Mouse (Mus musculus): ENCODE results near the gene Tmem163. TPM values are rescaled to one million over a fixed set of nuclear protein-coding genes. Genes with fewer than 3 reads are reported as not detected.

Tmem163 gene
- polyA plus RNA-seq (2014; fragmentation: Nextera tagmentation; extraction: Ambion mirVana), result 20.4 and 23.2 TPM in 2 replicates

- Histone ChIP-seq H3K4me2 (ENCODE audit: low read length) (peak within 1 kb of the TSS; percentile 98), H3K27me3 (replicated peaks; ENCODE audit: control insufficient read depth, insufficient read depth, low read length) (peaks cover 29% of the 10 kb centered on the region), H3K36me3 (ENCODE audit: control insufficient read depth, insufficient read depth, low read length) (no peaks in the 10 kb centered on the region), H3K9ac (ENCODE audit: low read length) (peak within 1 kb of the TSS; percentile 71; the same call in 1 of the 2 replicates), H3K4me1 (ENCODE audit: control insufficient read depth, insufficient read depth, low read length) (peaks cover 5% of the 10 kb centered on the region; the same call in 1 of the 2 replicates), H3K9me3 (replicated peaks; ENCODE audit: control insufficient read depth, low read length) (no peaks in the 10 kb centered on the region), H3K4me3 (ENCODE audit: low read depth, low read length) (peak within 1 kb of the TSS; percentile 55), H3K27ac (ENCODE audit: low read depth, low read length) (no peak within 1 kb of the TSS)
- peak; percentile 18; the same call in 1 of the 2 replicates for ATAC-seq
- WGBS, result 9% methylated on average over 18 of the region's 18 CpGs
- DNase-seq (ENCODE audit: low spot score), result peak; percentile 75
These were observed at the start of gene Tmem163 for GRCm38 (mm10) chr1:127679498-127680133. Gene Tmem163 (minus strand): TSS chr1:127679548.

- WGBS, result 95% methylated on average over 4 of the region's 4 CpGs
- H3K4me1 ChIP-seq (ENCODE audit: control insufficient read depth, insufficient read depth, low read length), result no peaks in the 10 kb centered on the region
- no peak within 1 kb of the TSS for H3K9ac ChIP-seq (ENCODE audit: low read length)
- H3K27me3 ChIP-seq (replicated peaks; ENCODE audit: control insufficient read depth, insufficient read depth, low read length), result no peaks in the 10 kb centered on the region
- H3K27ac ChIP-seq (ENCODE audit: low read depth, low read length), result no peak within 1 kb of the TSS
- ATAC-seq (no peak), DNase-seq (ENCODE audit: low spot score) (no peak)
- no peak within 1 kb of the TSS for H3K4me3 ChIP-seq (ENCODE audit: low read depth, low read length)
- H3K4me2 ChIP-seq (ENCODE audit: low read length), result no peak within 1 kb of the TSS
- no peaks in the 10 kb centered on the region for H3K9me3 ChIP-seq (replicated peaks; ENCODE audit: control insufficient read depth, low read length)
- no peaks in the 10 kb centered on the region for H3K36me3 ChIP-seq (ENCODE audit: control insufficient read depth, insufficient read depth, low read length)
These were observed 49.7 kb upstream of the Tmem163 start, which contains the start of gene Acmsd for GRCm38 (mm10) chr1:127729096-127729495. Gene Acmsd (plus strand): TSS chr1:127729413.

DNA sequence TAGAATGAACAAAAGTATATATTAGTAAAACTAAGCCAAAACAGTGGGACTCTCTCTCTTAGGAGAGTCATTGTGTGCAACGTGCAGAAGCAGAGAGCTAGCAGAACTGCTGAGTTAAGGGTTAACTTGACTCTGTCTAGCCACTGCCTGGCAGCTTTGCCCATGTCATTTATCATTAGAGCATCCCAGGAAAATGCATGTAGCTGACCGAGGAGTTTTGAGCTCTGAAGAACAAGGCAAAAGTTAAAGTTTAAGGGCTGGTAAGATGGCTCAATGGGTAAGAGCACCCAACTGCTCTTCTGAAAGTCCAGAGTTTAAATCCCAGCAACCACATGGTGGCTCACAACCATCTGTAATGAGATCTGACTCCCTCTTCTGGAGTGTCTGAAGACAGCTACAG lies 44.2 kb upstream of the Tmem163 start:
- no peaks in the 10 kb centered on the region for H3K9me3 ChIP-seq (replicated peaks; ENCODE audit: control insufficient read depth, low read length)
- ATAC-seq (no peak), DNase-seq (ENCODE audit: low spot score) (no peak)
- no peak overlapping the region for H3K4me2 ChIP-seq (ENCODE audit: low read length)
- no peak overlapping the region for H3K27ac ChIP-seq (ENCODE audit: low read depth, low read length)
- H3K9ac ChIP-seq (ENCODE audit: low read length), result no peak overlapping the region
- no peaks in the 10 kb centered on the region for H3K36me3 ChIP-seq (ENCODE audit: control insufficient read depth, insufficient read depth, low read length)
- no peak overlapping the region for H3K4me3 ChIP-seq (ENCODE audit: low read depth, low read length)
- H3K4me1 ChIP-seq (ENCODE audit: control insufficient read depth, insufficient read depth, low read length), result no peaks in the 10 kb centered on the region
- 68% methylated on average over 2 of the region's 2 CpGs for WGBS
- no peaks in the 10 kb centered on the region for H3K27me3 ChIP-seq (replicated peaks; ENCODE audit: control insufficient read depth, insufficient read depth, low read length)

GRCm38 (mm10) chr1:127718290-127718689 lies 38.9 kb upstream of the Tmem163 start:
- no peak overlapping the region for H3K9ac ChIP-seq (ENCODE audit: low read length)
- H3K4me3 ChIP-seq (ENCODE audit: low read depth, low read length), result no peak overlapping the region
- no peak for ATAC-seq
- H3K36me3 ChIP-seq (ENCODE audit: control insufficient read depth, insufficient read depth, low read length), result no peaks in the 10 kb centered on the region
- WGBS, result 88% methylated on average over 1 of the region's 1 CpGs
- no peak overlapping the region for H3K27ac ChIP-seq (ENCODE audit: low read depth, low read length)
- no peak overlapping the region for H3K4me2 ChIP-seq (ENCODE audit: low read length)
- no peaks in the 10 kb centered on the region for H3K27me3 ChIP-seq (replicated peaks; ENCODE audit: control insufficient read depth, insufficient read depth, low read length)
- DNase-seq (ENCODE audit: low spot score), result no peak
- no peaks in the 10 kb centered on the region for H3K4me1 ChIP-seq (ENCODE audit: control insufficient read depth, insufficient read depth, low read length)
- no peaks in the 10 kb centered on the region for H3K9me3 ChIP-seq (replicated peaks; ENCODE audit: control insufficient read depth, low read length)

- Histone ChIP-seq H3K4me3 (ENCODE audit: low read depth, low read length) (no peak overlapping the region), H3K4me1 (ENCODE audit: control insufficient read depth, insufficient read depth, low read length) (no peaks in the 10 kb centered on the region), H3K27me3 (replicated peaks; ENCODE audit: control insufficient read depth, insufficient read depth, low read length) (no peaks in the 10 kb centered on the region), H3K4me2 (ENCODE audit: low read length) (no peak overlapping the region), H3K36me3 (ENCODE audit: control insufficient read depth, insufficient read depth, low read length) (no peaks in the 10 kb centered on the region), H3K27ac (ENCODE audit: low read depth, low read length) (no peak overlapping the region), H3K9me3 (replicated peaks; ENCODE audit: control insufficient read depth, low read length) (no peaks in the 10 kb centered on the region), H3K9ac (ENCODE audit: low read length) (no peak overlapping the region)
- DNase-seq (ENCODE audit: low spot score) (no peak), ATAC-seq (no peak)
- WGBS, result 88% methylated on average over 8 of the region's 8 CpGs
These were observed 37.1 kb upstream of the Tmem163 start for GRCm38 (mm10) chr1:127716441-127716840.

GRCm38 (mm10) chr1:127706269-127706668 lies 26.9 kb upstream of the Tmem163 start:
- Histone ChIP-seq H3K4me3 (ENCODE audit: low read depth, low read length) (no peak overlapping the region), H3K4me1 (ENCODE audit: control insufficient read depth, insufficient read depth, low read length) (no peaks in the 10 kb centered on the region), H3K9me3 (replicated peaks; ENCODE audit: control insufficient read depth, low read length) (no peaks in the 10 kb centered on the region), H3K27me3 (replicated peaks; ENCODE audit: control insufficient read depth, insufficient read depth, low read length) (no peaks in the 10 kb centered on the region), H3K36me3 (ENCODE audit: control insufficient read depth, insufficient read depth, low read length) (no peaks in the 10 kb centered on the region), H3K4me2 (ENCODE audit: low read length) (no peak overlapping the region), H3K27ac (ENCODE audit: low read depth, low read length) (no peak overlapping the region), H3K9ac (ENCODE audit: low read length) (no peak overlapping the region)
- no peak for DNase-seq (ENCODE audit: low spot score)
- ATAC-seq, result no peak
- WGBS, result 80% methylated on average over 5 of the region's 5 CpGs

- ATAC-seq, result no peak
- 88% methylated on average over 1 of the region's 1 CpGs for WGBS
These were observed 22.8 kb upstream of the Tmem163 start for GRCm38 (mm10) chr1:127702187-127702586.

GRCm38 (mm10) chr1:127696533-127696932 lies 17.2 kb upstream of the Tmem163 start:
- Histone ChIP-seq H3K9ac (ENCODE audit: low read length) (no peak overlapping the region), H3K4me2 (ENCODE audit: low read length) (no peak overlapping the region), H3K27me3 (replicated peaks; ENCODE audit: control insufficient read depth, insufficient read depth, low read length) (no peaks in the 10 kb centered on the region), H3K36me3 (ENCODE audit: control insufficient read depth, insufficient read depth, low read length) (no peaks in the 10 kb centered on the region), H3K9me3 (replicated peaks; ENCODE audit: control insufficient read depth, low read length) (no peaks in the 10 kb centered on the region), H3K27ac (ENCODE audit: low read depth, low read length) (no peak overlapping the region), H3K4me1 (ENCODE audit: control insufficient read depth, insufficient read depth, low read length) (no peaks in the 10 kb centered on the region), H3K4me3 (ENCODE audit: low read depth, low read length) (no peak overlapping the region)
- ATAC-seq, result no peak
- no peak for DNase-seq (ENCODE audit: low spot score)
- 34% methylated on average over 2 of the region's 2 CpGs for WGBS

More at GRCm38 (mm10) chr1:127702187-127702586, 22.8 kb upstream of the Tmem163 start:
- Histone ChIP-seq H3K27me3 (replicated peaks; ENCODE audit: control insufficient read depth, insufficient read depth, low read length) (no peaks in the 10 kb centered on the region), H3K27ac (ENCODE audit: low read depth, low read length) (no peak overlapping the region), H3K9ac (ENCODE audit: low read length) (no peak overlapping the region), H3K9me3 (replicated peaks; ENCODE audit: control insufficient read depth, low read length) (no peaks in the 10 kb centered on the region), H3K4me1 (ENCODE audit: control insufficient read depth, insufficient read depth, low read length) (no peaks in the 10 kb centered on the region), H3K4me2 (ENCODE audit: low read length) (no peak overlapping the region), H3K36me3 (ENCODE audit: control insufficient read depth, insufficient read depth, low read length) (no peaks in the 10 kb centered on the region), H3K4me3 (ENCODE audit: low read depth, low read length) (no peak overlapping the region)
- DNase-seq (ENCODE audit: low spot score), result no peak

Data from forebrain, embryonic 14.5 days (tissue).